20 mouse cellular contexts compared by ENCODE assay signal in the genomic region with DNA sequence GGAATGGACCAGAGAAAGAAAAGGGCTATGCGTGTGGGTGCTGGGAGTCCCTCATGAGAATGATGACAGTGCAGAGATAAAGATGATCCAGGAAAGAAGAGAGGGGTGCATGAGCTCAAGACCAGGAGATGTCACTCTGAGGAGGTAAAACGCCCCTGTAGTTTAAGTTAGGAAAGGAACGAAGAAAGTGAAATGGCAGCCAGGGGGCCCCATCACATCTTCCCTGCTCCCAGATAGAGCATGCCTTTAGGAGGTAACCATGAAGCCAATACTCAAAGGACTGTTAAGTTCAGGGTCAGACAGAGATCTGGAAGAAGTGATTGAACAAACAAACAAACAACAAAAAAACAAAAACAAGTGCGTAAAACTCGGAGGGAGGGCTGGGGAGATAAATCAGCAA. TPM values are rescaled to one million over a fixed set of nuclear protein-coding genes. Genes with fewer than 3 reads are reported as not detected.
A peak's percentile ranks its signal among the peaks of the same experiment; 100 is the strongest.
DNase-seq lines count a peak whose midpoint lies in the region; ATAC-seq and TF ChIP-seq lines count a peak whose summit lies in the region.
"Had no signal": no experiment of that assay in that cellular context is flagged by ENCODE, and none has a peak within 500 bp of the region (broad histone marks: within the 10 kb centered on the region; RNA-seq: fewer than 3 reads in every experiment).

No protein-coding gene starts in this region.

- no peak overlapping the region for H3K4me3 ChIP-seq in heart, adult 2 months
- no peak overlapping the region for H3K4me3 ChIP-seq in heart, embryonic 11.5 days (ENCODE audit: low read depth, low read length)
- H3K4me3 ChIP-seq in layer of hippocampus, adult 2 months, result no peak overlapping the region
- no peak overlapping the region for H3K4me3 ChIP-seq in lung, postnatal 0 days (ENCODE audit: low read depth, low read length)
- H3K4me3 ChIP-seq in lung, adult 2 months (replicated peaks; ENCODE audit: extremely low read depth, low read depth, low read length), result no peak overlapping the region
- H3K4me3 ChIP-seq: embryonic facial prominence, embryonic 10.5 days; forebrain, embryonic 13.5 days; heart, embryonic 13.5 days had no signal

- TF ChIP-seq CTCF in heart, adult 2 months (IDR thresholded peaks at IDR 0.05), result peak; percentile 6; the same call in 1 of the 2 replicates
- peak; percentile 53 for TF ChIP-seq CTCF in layer of hippocampus, adult 2 months (conservative IDR thresholded peaks at IDR 0.05)
- TF ChIP-seq CTCF in lung, postnatal 0 days (IDR thresholded peaks at IDR 0.05), result peak; percentile 15
- TF ChIP-seq CTCF in lung, adult 2 months (IDR thresholded peaks at IDR 0.05; ENCODE audit: insufficient read depth, low read length), result no peak

- no peak for TF ChIP-seq POLR2A in heart, adult 2 months (IDR thresholded peaks at IDR 0.05; ENCODE audit: insufficient read depth, low read depth, low read length)
- TF ChIP-seq POLR2A in lung, adult 2 months (IDR thresholded peaks at IDR 0.05; ENCODE audit: borderline replicate concordance, extremely low read depth, low read depth, low read length), result no peak

- no peaks in the 10 kb centered on the region for H3K4me1 ChIP-seq in heart, adult 2 months (ENCODE audit: control insufficient read depth, insufficient read depth, low read length)
- no peaks in the 10 kb centered on the region for H3K4me1 ChIP-seq in heart, embryonic 11.5 days (ENCODE audit: control insufficient read depth, insufficient read depth, low read length)
- H3K4me1 ChIP-seq in lung, postnatal 0 days (ENCODE audit: insufficient read depth, low read depth, low read length), result no peaks in the 10 kb centered on the region
- no peaks in the 10 kb centered on the region; the same call in 1 of the 2 replicates for H3K4me1 ChIP-seq in lung, adult 2 months (ENCODE audit: control insufficient read depth, insufficient read depth, low read length)
- H3K4me1 ChIP-seq: forebrain, embryonic 13.5 days had no signal

- H3K27ac ChIP-seq in heart, adult 2 months, result no peak overlapping the region
- no peak overlapping the region for H3K27ac ChIP-seq in heart, embryonic 11.5 days (ENCODE audit: low read depth, low read length)
- no peak overlapping the region for H3K27ac ChIP-seq in layer of hippocampus, adult 2 months
- no peak overlapping the region for H3K27ac ChIP-seq in lung, postnatal 0 days (ENCODE audit: low read length)
- H3K27ac ChIP-seq: embryonic facial prominence, embryonic 10.5 days; forebrain, embryonic 13.5 days; heart, embryonic 13.5 days had no signal

- H3K36me3 ChIP-seq in heart, adult 2 months (ENCODE audit: control insufficient read depth, insufficient read depth, low read length), result no peaks in the 10 kb centered on the region
- H3K36me3 ChIP-seq in heart, embryonic 11.5 days (ENCODE audit: control insufficient read depth, insufficient read depth, low read length), result no peaks in the 10 kb centered on the region
- no peaks in the 10 kb centered on the region for H3K36me3 ChIP-seq in lung, postnatal 0 days (ENCODE audit: insufficient read depth, low read length)
- H3K36me3 ChIP-seq: embryonic facial prominence, embryonic 10.5 days; heart, embryonic 13.5 days had no signal

- no peak overlapping the region for H3K4me2 ChIP-seq in heart, embryonic 11.5 days
- no peak overlapping the region for H3K4me2 ChIP-seq in lung, postnatal 0 days (replicated peaks; ENCODE audit: low read depth, low read length)
- H3K4me2 ChIP-seq: forebrain, embryonic 13.5 days; heart, embryonic 13.5 days had no signal

- H3K9me3 ChIP-seq in heart, embryonic 11.5 days (replicated peaks; ENCODE audit: control insufficient read depth, low read length), result no peaks in the 10 kb centered on the region
- H3K9me3 ChIP-seq in lung, postnatal 0 days (ENCODE audit: low read length), result no peaks in the 10 kb centered on the region
- H3K9me3 ChIP-seq: embryonic facial prominence, embryonic 10.5 days; forebrain, embryonic 13.5 days; heart, embryonic 13.5 days had no signal

- 63% methylated on average over 5 of the region's 5 CpGs for WGBS in heart, adult 2 months
- 59% methylated on average over 5 of the region's 5 CpGs for WGBS in heart, embryonic 11.5 days (ENCODE audit: insufficient replicate concordance)
- 64% methylated on average over 5 of the region's 5 CpGs for WGBS in lung, postnatal 0 days
- WGBS in lung, adult 2 months, result 72% methylated on average over 5 of the region's 5 CpGs

- no peak overlapping the region for H3K9ac ChIP-seq in heart, adult 2 months (ENCODE audit: low read depth, low read length)
- H3K9ac ChIP-seq in heart, embryonic 11.5 days (ENCODE audit: low read depth, low read length), result no peak overlapping the region
- H3K9ac ChIP-seq in lung, postnatal 0 days (replicated peaks; ENCODE audit: low read depth), result no peak overlapping the region
- H3K9ac ChIP-seq: forebrain, embryonic 13.5 days; heart, embryonic 13.5 days had no signal

- no peaks in the 10 kb centered on the region for H3K27me3 ChIP-seq in heart, adult 2 months (ENCODE audit: control insufficient read depth, insufficient read depth, low read length)
- no peaks in the 10 kb centered on the region for H3K27me3 ChIP-seq in heart, embryonic 11.5 days (ENCODE audit: control insufficient read depth, insufficient read depth, low read length)
- H3K27me3 ChIP-seq in lung, postnatal 0 days (replicated peaks; ENCODE audit: insufficient read depth, low read length), result no peaks in the 10 kb centered on the region
- H3K27me3 ChIP-seq: forebrain, embryonic 13.5 days; heart, embryonic 13.5 days; Patski had no signal

- intact Hi-C loops in heart, adult 2 months (cut with DNase I), result no loop called here

- H3K79me2 ChIP-seq in heart, adult 2 months (replicated peaks; ENCODE audit: control insufficient read depth, insufficient read depth, low read length), result no peaks in the 10 kb centered on the region

- ATAC-seq in heart, embryonic 11.5 days (replicated peaks; ENCODE audit: insufficient number of reproducible peaks, low FRiP score, low TSS enrichment), result no peak
- no peak for ATAC-seq in lung, postnatal 0 days
- ATAC-seq: activated CD4-positive, CD25-positive, alpha-beta regulatory T cell, adult 4 months; forebrain, embryonic 13.5 days; hindbrain, embryonic 16.5 days; Patski had no signal

- no peak for TF ChIP-seq EP300 in heart, adult 2 months (IDR thresholded peaks at IDR 0.05; ENCODE audit: insufficient read depth, low read depth, low read length)
- TF ChIP-seq EP300 in lung, postnatal 0 days (IDR thresholded peaks at IDR 0.05), result no peak

- DNase-seq in heart, adult 2 months, result no peak
- no peak for DNase-seq in layer of hippocampus, adult 2 months (ENCODE audit: low spot score in 2 of 2)
- no peak for DNase-seq in layer of hippocampus, adult 11-12 months (ENCODE audit: low spot score)
- DNase-seq in lung, postnatal 0 days (ENCODE audit: low spot score), result no peak
- no peak for DNase-seq in lung, adult 2 months
- DNase-seq in ES-CJ7 (ENCODE audit: low read depth, low spot score), result peak; percentile 8
- no peak for DNase-seq in cerebellum, postnatal 36 days
- DNase-seq: adrenal gland, postnatal 14 days; cerebellum, adult 11-12 months; cerebellum, adult 9-10 months; cerebellum, postnatal 25 days; gastrocnemius, postnatal 36 days; heart, postnatal 36 days had no signal

RNA-seq across cellular contexts. Expression of a gene that starts 5.8 kb away (rescaled TPM):
- total RNA-seq in heart, adult 2 months (2021), result 10 to 100 TPM; 27.4 to 27.8 TPM
- polyA plus RNA-seq in heart, adult 2 months (2012; rRNA removed), result 5.8 and 10.8 TPM in 2 replicates
- 22.5 and 24.5 TPM in 2 replicates for polyA plus RNA-seq in heart, embryonic 11.5 days (2014; fragmentation: Nextera tagmentation; extraction: Ambion mirVana)
- 10 to 100 TPM; 48.9 to 51.9 TPM for total RNA-seq in layer of hippocampus, adult 2 months (2021)
- 12.0 and 12.5 TPM in 2 replicates for polyA plus RNA-seq in lung, postnatal 0 days (2015; fragmentation: Nextera tagmentation; extraction: Ambion mirVana)
- 9.6 and 15.2 TPM in 2 replicates for polyA plus RNA-seq in lung, adult 2 months (2012; rRNA removed)
